Mouse (Mus musculus): ENCODE measurements around the gene Atp9a.

DNA sequence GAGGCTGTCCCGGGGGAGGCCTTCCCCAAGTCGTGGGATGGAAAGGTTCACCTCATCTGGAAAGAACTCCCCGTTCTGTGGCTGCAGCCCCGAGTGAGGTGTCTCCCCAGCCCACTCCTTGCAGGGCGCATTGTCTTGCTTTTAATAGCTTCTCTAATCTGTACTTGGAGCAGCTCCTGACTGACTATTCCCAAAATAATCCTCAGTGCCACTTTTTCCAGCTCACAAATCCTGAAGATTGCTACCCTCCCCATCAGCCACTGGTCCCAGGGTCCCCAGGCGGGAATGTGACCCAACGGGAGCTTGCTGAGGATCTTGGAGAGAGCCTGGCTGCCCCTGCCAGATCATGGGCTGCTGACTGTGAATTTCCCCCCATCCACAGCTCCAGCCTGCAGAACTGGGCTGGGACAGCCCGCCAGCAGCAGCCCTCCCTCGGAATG, 134.1 kb downstream of the Atp9a start:
- TF ChIP-seq CTCF (IDR thresholded peaks at IDR 0.05; ENCODE audit: low read depth) (no peak), EP300 (optimal IDR thresholded peaks at IDR 0.05) (no peak)

Measured in stomach, postnatal 0 days (tissue).